Mouse (Mus musculus): ENCODE results near the gene Cbr4. TPM values are rescaled to one million over a fixed set of nuclear protein-coding genes. Genes with fewer than 3 reads are reported as not detected.

The Cbr4 gene
- polyA plus RNA-seq (2012) = 1.3 and 1.9 TPM in 2 replicates

GRCm38 (mm10) chr8:61487597-61488156, at the start of gene Cbr4:
Gene Cbr4, plus strand, starts transcription at chr8:61487734.

